Mouse (Mus musculus) embryonic facial prominence, embryonic 14.5 days (tissue): ENCODE data around the gene Sgcb. TPM values are rescaled to one million over a fixed set of nuclear protein-coding genes. Genes with fewer than 3 reads are reported as not detected.
A peak's percentile ranks its signal among the peaks of the same experiment; 100 is the strongest.

Source experiments
- ATAC-seq: fragments of 200-750 bp; cut with Nextera tagmentation; 2 replicates; pipeline ENCODE4 v1.8.0; 2017; ENCODE audit warnings: low read depth, moderate number of reproducible peaks, moderate TSS enrichment
- DNase-seq: peaks from one replicate; pipeline ENCODE4 v3.0.0-alpha.2; 2015; ENCODE audit warnings: low spot score
- H3K27ac ChIP-seq: fragments of 300-500 bp; sonication (generic); replicated peaks from 2 replicates; pipeline ENCODE4 v1.5.1; 2014; ENCODE audit warnings: low read depth, mild to moderate bottlenecking, low read length, moderate library complexity
- H3K27me3 ChIP-seq: fragments of 300-500 bp; sonication (generic); replicated peaks from 2 replicates; pipeline ENCODE4 v1.6.1; 2014; ENCODE audit warnings: low read length; ENCODE audit not compliant: control insufficient read depth, insufficient read depth
- H3K36me3 ChIP-seq: fragments of 300-500 bp; sonication (generic); 2 replicates; pipeline ENCODE4 v1.6.1; 2014; ENCODE audit warnings: low read length, mixed read lengths; ENCODE audit not compliant: control insufficient read depth, insufficient read depth
- H3K4me1 ChIP-seq: fragments of 300-500 bp; sonication (generic); 2 replicates; pipeline ENCODE4 v1.6.1; 2014; ENCODE audit warnings: antibody characterized with exemption, low read length; ENCODE audit not compliant: control insufficient read depth, insufficient read depth
- H3K4me2 ChIP-seq: fragments of 300-500 bp; sonication (generic); 2 replicates; pipeline ENCODE4 v1.6.1; 2014; ENCODE audit warnings: low read depth, mild to moderate bottlenecking, low read length, moderate library complexity, mixed read lengths
- H3K4me3 ChIP-seq: fragments of 300-500 bp; sonication (generic); 2 replicates; pipeline ENCODE4 v1.5.1; 2014; ENCODE audit warnings: low read depth, mild to moderate bottlenecking, low read length
- H3K9ac ChIP-seq: fragments of 300-500 bp; sonication (generic); 2 replicates; pipeline ENCODE4 v1.6.1; 2014; ENCODE audit warnings: low read depth, mild to moderate bottlenecking, low read length, moderate library complexity, mixed read lengths
- H3K9me3 ChIP-seq: fragments of 300-500 bp; sonication (generic); 2 replicates; pipeline ENCODE4 v1.6.1; 2016; ENCODE audit warnings: low read length; ENCODE audit not compliant: control insufficient read depth
- WGBS: fragments of 180-500 bp; shearing (Covaris S2); extraction: QIAGEN DNeasy Blood & Tissue Kit; methylation state at CpG from one replicate; pipeline ENCODE4 v1.1.7; 2014; 5-methylcytosine and 5-hydroxymethylcytosine counted together
- polyA plus RNA-seq: library from polyadenylated mRNA; unstranded; fragments of >200 nt; fragmentation: Nextera tagmentation; extraction: Ambion mirVana; gene quantifications from 2 replicates; pipeline ENCODE4 v1.2.1, GENCODE M21; 2014

The Sgcb gene
- polyA plus RNA-seq, 1 experiment from 2014 or later = 54.3 TPM

GRCm38 (mm10) chr5:73650365-73650964 is 2.9 kb upstream of the Sgcb start:
- Histone ChIP-seq H3K4me2 (peak overlapping the region; percentile 97), H3K9me3 (no peaks in the 10 kb centered on the region), H3K4me3 (peak overlapping the region; percentile 53), H3K9ac (peak overlapping the region; percentile 51), H3K27me3 (peaks cover 60% of the 10 kb centered on the region), H3K36me3 (no peaks in the 10 kb centered on the region), H3K27ac (no peak overlapping the region), H3K4me1 (peaks cover 15% of the 10 kb centered on the region; the same call in 1 of the 2 replicates)
- DNase-seq = no peak
- no peak for ATAC-seq
- 1% methylated on average over 15 of the region's 15 CpGs for WGBS

- DNase-seq (no peak), ATAC-seq (no peak)
- Histone ChIP-seq H3K4me2 (no peak overlapping the region), H3K36me3 (peaks cover 29% of the 10 kb centered on the region), H3K27me3 (no peaks in the 10 kb centered on the region), H3K27ac (no peak overlapping the region), H3K4me3 (no peak overlapping the region), H3K9ac (no peak overlapping the region), H3K4me1 (no peaks in the 10 kb centered on the region), H3K9me3 (no peaks in the 10 kb centered on the region)
- WGBS = 78% methylated on average over 4 of the region's 4 CpGs
These were observed 5.5 kb downstream of the Sgcb start for GRCm38 (mm10) chr5:73642091-73642490.

GRCm38 (mm10) chr5:73641058-73641457 is 6.5 kb downstream of the Sgcb start:
- ATAC-seq = no peak

GRCm38 (mm10) chr5:73637337-73638107 is 10.1 kb downstream of the Sgcb start:
- Histone ChIP-seq H3K4me3 (no peak overlapping the region), H3K4me2 (no peak overlapping the region), H3K9me3 (0 out of 2 replicates have a peak, but pooled peaks cover 7% of the 10 kb centered on the region), H3K27me3 (no peaks in the 10 kb centered on the region), H3K4me1 (no peaks in the 10 kb centered on the region), H3K9ac (no peak overlapping the region), H3K36me3 (peaks cover 54% of the 10 kb centered on the region), H3K27ac (no peak overlapping the region)
- 37% methylated on average over 8 of the region's 8 CpGs for WGBS
- ATAC-seq = peak; percentile 74
- peak; percentile 87 for DNase-seq

More at GRCm38 (mm10) chr5:73641058-73641457, 6.5 kb downstream of the Sgcb start:
- no peak overlapping the region for H3K9ac ChIP-seq
- no peak overlapping the region for H3K4me3 ChIP-seq
- H3K27ac ChIP-seq = no peak overlapping the region
- peaks cover 35% of the 10 kb centered on the region for H3K36me3 ChIP-seq
- H3K9me3 ChIP-seq = no peaks in the 10 kb centered on the region
- H3K4me2 ChIP-seq = no peak overlapping the region
- WGBS = 91% methylated on average over 3 of the region's 3 CpGs
- DNase-seq = no peak
- no peaks in the 10 kb centered on the region for H3K4me1 ChIP-seq
- no peaks in the 10 kb centered on the region for H3K27me3 ChIP-seq

GRCm38 (mm10) chr5:73633141-73633540 is 14.4 kb downstream of the Sgcb start:
- 60% methylated on average over 8 of the region's 8 CpGs for WGBS

GRCm38 (mm10) chr5:73632291-73632690 is 15.3 kb downstream of the Sgcb start, which contains the start of gene Lrrc66:
Gene Lrrc66 (minus strand): TSS chr5:73632526.
- ATAC-seq (no peak), DNase-seq (no peak)
- peaks cover 28% of the 10 kb centered on the region for H3K36me3 ChIP-seq
- H3K4me2 ChIP-seq = no peak within 1 kb of the TSS
- no peak within 1 kb of the TSS for H3K27ac ChIP-seq
- H3K9ac ChIP-seq = no peak within 1 kb of the TSS
- H3K27me3 ChIP-seq = no peaks in the 10 kb centered on the region
- H3K9me3 ChIP-seq = 0 out of 2 replicates have a peak, but pooled peaks cover 7% of the 10 kb centered on the region
- no peak within 1 kb of the TSS for H3K4me3 ChIP-seq
- no peaks in the 10 kb centered on the region for H3K4me1 ChIP-seq
- WGBS = 77% methylated on average over 8 of the region's 8 CpGs

More at GRCm38 (mm10) chr5:73633141-73633540, 14.4 kb downstream of the Sgcb start:
- 0 out of 2 replicates have a peak, but pooled peaks cover 7% of the 10 kb centered on the region for H3K9me3 ChIP-seq
- H3K4me3 ChIP-seq = no peak overlapping the region
- H3K36me3 ChIP-seq = peaks cover 28% of the 10 kb centered on the region
- DNase-seq (peak; percentile 56), ATAC-seq (no peak)
- no peak overlapping the region for H3K4me2 ChIP-seq
- no peaks in the 10 kb centered on the region for H3K4me1 ChIP-seq
- no peak overlapping the region for H3K27ac ChIP-seq
- H3K9ac ChIP-seq = no peak overlapping the region
- H3K27me3 ChIP-seq = no peaks in the 10 kb centered on the region

- H3K4me2 ChIP-seq = no peak overlapping the region
- no peak for DNase-seq
- WGBS = 77% methylated on average over 10 of the region's 10 CpGs
- H3K27me3 ChIP-seq = no peaks in the 10 kb centered on the region
- no peak overlapping the region for H3K27ac ChIP-seq
- H3K9me3 ChIP-seq = 0 out of 2 replicates have a peak, but pooled peaks cover 7% of the 10 kb centered on the region
- peaks cover 22% of the 10 kb centered on the region for H3K36me3 ChIP-seq
- no peak for ATAC-seq
- H3K4me1 ChIP-seq = no peaks in the 10 kb centered on the region
- H3K9ac ChIP-seq = no peak overlapping the region
- no peak overlapping the region for H3K4me3 ChIP-seq
These were observed 16.5 kb downstream of the Sgcb start for GRCm38 (mm10) chr5:73631001-73631558.

GRCm38 (mm10) chr5:73630141-73630540 is 17.4 kb downstream of the Sgcb start:
- ATAC-seq (no peak), DNase-seq (no peak)
- H3K27ac ChIP-seq = no peak overlapping the region
- H3K4me1 ChIP-seq = no peaks in the 10 kb centered on the region
- 84% methylated on average over 5 of the region's 5 CpGs for WGBS
- H3K4me2 ChIP-seq = no peak overlapping the region
- H3K4me3 ChIP-seq = no peak overlapping the region
- no peak overlapping the region for H3K9ac ChIP-seq
- no peaks in the 10 kb centered on the region for H3K27me3 ChIP-seq
- H3K36me3 ChIP-seq = peaks cover 15% of the 10 kb centered on the region
- H3K9me3 ChIP-seq = 0 out of 2 replicates have a peak, but pooled peaks cover 7% of the 10 kb centered on the region
